Mouse (Mus musculus) neural tube, embryonic 12.5 days (tissue): ENCODE results near the gene Btbd19. TPM values are rescaled to one million over a fixed set of nuclear protein-coding genes. Genes with fewer than 3 reads are reported as not detected.
A peak's percentile ranks its signal among the peaks of the same experiment; 100 is the strongest.

Source experiments
- ATAC-seq: fragments of 200-750 bp; cut with Nextera tagmentation; 2 replicates; pipeline ENCODE4 v1.8.0; 2017; ENCODE audit warnings: low read depth, mild to moderate bottlenecking, moderate TSS enrichment, moderate library complexity; ENCODE audit not compliant: low FRiP score
- H3K27ac ChIP-seq: fragments of 300-500 bp; sonication (generic); 2 replicates; pipeline ENCODE4 v1.5.1; 2016
- H3K27me3 ChIP-seq: fragments of 300-500 bp; sonication (generic); replicated peaks from 2 replicates; pipeline ENCODE4 v1.6.1; 2016; ENCODE audit warnings: mild to moderate bottlenecking
- H3K36me3 ChIP-seq: fragments of 300-500 bp; sonication (generic); 2 replicates; pipeline ENCODE4 v1.6.1; 2016; ENCODE audit warnings: mild to moderate bottlenecking
- H3K4me1 ChIP-seq: fragments of 300-500 bp; sonication (generic); 2 replicates; pipeline ENCODE4 v1.6.1; 2016
- H3K4me2 ChIP-seq: fragments of 300-500 bp; sonication (generic); replicated peaks from 2 replicates; pipeline ENCODE4 v1.6.1; 2016; ENCODE audit warnings: mild to moderate bottlenecking
- H3K4me3 ChIP-seq: fragments of 300-500 bp; sonication (generic); 2 replicates; pipeline ENCODE4 v1.5.1; 2016
- H3K9ac ChIP-seq: fragments of 300-500 bp; sonication (generic); 2 replicates; pipeline ENCODE4 v1.6.1; 2016; ENCODE audit warnings: mild to moderate bottlenecking
- H3K9me3 ChIP-seq: fragments of 300-500 bp; sonication (generic); 2 replicates; pipeline ENCODE4 v1.6.1; 2016; ENCODE audit warnings: mild to moderate bottlenecking
- WGBS: fragments of 180-500 bp; shearing (Covaris S2); methylation state at CpG from one replicate; pipeline ENCODE4 v1.1.7; 2016; 5-methylcytosine and 5-hydroxymethylcytosine counted together
- polyA plus RNA-seq: library from polyadenylated mRNA; unstranded; fragments of >200 nt; fragmentation: Nextera tagmentation; extraction: Ambion mirVana; gene quantifications from 2 replicates; pipeline ENCODE4 v1.2.1, GENCODE M21; 2016

Btbd19 gene
- polyA plus RNA-seq, 1 experiment from 2014 or later, result 4.6 TPM

GRCm38 (mm10) chr4:117133366-117133796, 7.9 kb upstream of the Btbd19 start:
- WGBS, result under 1% methylated on average over 42 of the region's 42 CpGs
- H3K36me3 ChIP-seq, result peaks cover 20% of the 10 kb centered on the region; the same call in 1 of the 2 replicates
- H3K9ac ChIP-seq, result peak overlapping the region; percentile 89
- peaks cover 8% of the 10 kb centered on the region; the same call in 1 of the 2 replicates for H3K27me3 ChIP-seq
- H3K27ac ChIP-seq, result peak overlapping the region; percentile 57
- ATAC-seq, result peak; percentile 46
- H3K4me1 ChIP-seq, result peaks cover 28% of the 10 kb centered on the region
- peak overlapping the region; percentile 80 for H3K4me2 ChIP-seq
- H3K9me3 ChIP-seq, result no peaks in the 10 kb centered on the region
- peak overlapping the region; percentile 89 for H3K4me3 ChIP-seq

- peaks cover 28% of the 10 kb centered on the region for H3K4me1 ChIP-seq
These were observed 7.2 kb upstream of the Btbd19 start for GRCm38 (mm10) chr4:117132794-117133143.

GRCm38 (mm10) chr4:117131890-117132793, 6.6 kb upstream of the Btbd19 start:
- 9% methylated on average over 7 of the region's 7 CpGs for WGBS
- H3K4me2 ChIP-seq, result peak overlapping the region; percentile 80
- peak overlapping the region; percentile 46; the same call in 1 of the 2 replicates for H3K27ac ChIP-seq
- peaks cover 8% of the 10 kb centered on the region; the same call in 1 of the 2 replicates for H3K27me3 ChIP-seq
- ATAC-seq, result peak; percentile 52
- H3K9ac ChIP-seq, result peak overlapping the region; percentile 89
- peak overlapping the region; percentile 89 for H3K4me3 ChIP-seq
- H3K36me3 ChIP-seq, result peaks cover 31% of the 10 kb centered on the region
- H3K4me1 ChIP-seq, result peaks cover 28% of the 10 kb centered on the region
- H3K9me3 ChIP-seq, result no peaks in the 10 kb centered on the region

More at GRCm38 (mm10) chr4:117132794-117133143, 7.2 kb upstream of the Btbd19 start:
- Histone ChIP-seq H3K4me2 (peak overlapping the region; percentile 80), H3K9me3 (no peaks in the 10 kb centered on the region), H3K4me3 (peak overlapping the region; percentile 89), H3K27me3 (peaks cover 8% of the 10 kb centered on the region; the same call in 1 of the 2 replicates), H3K9ac (peak overlapping the region; percentile 89), H3K27ac (no peak overlapping the region), H3K36me3 (peaks cover 25% of the 10 kb centered on the region; the same call in 1 of the 2 replicates)
- no peak for ATAC-seq
- 7% methylated on average over 11 of the region's 11 CpGs for WGBS

GRCm38 (mm10) chr4:117131198-117131597, 5.7 kb upstream of the Btbd19 start:
- H3K9ac ChIP-seq, result peak overlapping the region; percentile 89; the same call in 1 of the 2 replicates
- H3K9me3 ChIP-seq, result no peaks in the 10 kb centered on the region
- peak overlapping the region; percentile 80 for H3K4me2 ChIP-seq
- peak overlapping the region; percentile 89; the same call in 1 of the 2 replicates for H3K4me3 ChIP-seq
- 49% methylated on average over 6 of the region's 6 CpGs for WGBS
- ATAC-seq, result no peak
- H3K36me3 ChIP-seq, result peaks cover 36% of the 10 kb centered on the region
- peaks cover 8% of the 10 kb centered on the region; the same call in 1 of the 2 replicates for H3K27me3 ChIP-seq
- H3K27ac ChIP-seq, result peak overlapping the region; percentile 46; the same call in 1 of the 2 replicates
- H3K4me1 ChIP-seq, result peaks cover 31% of the 10 kb centered on the region

- Histone ChIP-seq H3K27ac (no peak overlapping the region), H3K9me3 (no peaks in the 10 kb centered on the region), H3K4me1 (peaks cover 35% of the 10 kb centered on the region), H3K4me3 (no peak overlapping the region), H3K27me3 (peaks cover 8% of the 10 kb centered on the region; the same call in 1 of the 2 replicates), H3K4me2 (peak overlapping the region; percentile 80), H3K9ac (peak overlapping the region; percentile 6; the same call in 1 of the 2 replicates), H3K36me3 (peaks cover 36% of the 10 kb centered on the region)
- 45% methylated on average over 6 of the region's 6 CpGs for WGBS
- ATAC-seq, result no peak
These were observed 5.3 kb upstream of the Btbd19 start for GRCm38 (mm10) chr4:117130790-117131189.

GRCm38 (mm10) chr4:117127991-117128686, 2.6 kb upstream of the Btbd19 start:
- Histone ChIP-seq H3K27ac (no peak overlapping the region), H3K4me1 (peaks cover 45% of the 10 kb centered on the region)
- ATAC-seq, result no peak

GRCm38 (mm10) chr4:117126675-117127290, 1.3 kb upstream of the Btbd19 start, which contains the start of gene Tctex1d4:
Gene Tctex1d4 (plus strand): TSS chr4:117126794.
- Histone ChIP-seq H3K9me3 (no peaks in the 10 kb centered on the region), H3K4me3 (no peak within 1 kb of the TSS), H3K4me2 (peak within 1 kb of the TSS; percentile 39; the same call in 1 of the 2 replicates), H3K4me1 (peaks cover 37% of the 10 kb centered on the region), H3K27me3 (peaks cover 6% of the 10 kb centered on the region; the same call in 1 of the 2 replicates), H3K36me3 (peaks cover 36% of the 10 kb centered on the region), H3K9ac (peak within 1 kb of the TSS; percentile 41; the same call in 1 of the 2 replicates), H3K27ac (no peak within 1 kb of the TSS)
- 86% methylated on average over 9 of the region's 9 CpGs for WGBS
- ATAC-seq, result no peak

More at GRCm38 (mm10) chr4:117127991-117128686, 2.6 kb upstream of the Btbd19 start:
- no peak overlapping the region for H3K4me2 ChIP-seq
- H3K27me3 ChIP-seq, result peaks cover 8% of the 10 kb centered on the region; the same call in 1 of the 2 replicates
- H3K9me3 ChIP-seq, result no peaks in the 10 kb centered on the region
- WGBS, result 88% methylated on average over 33 of the region's 33 CpGs
- no peak overlapping the region for H3K4me3 ChIP-seq
- no peak overlapping the region for H3K9ac ChIP-seq
- peaks cover 36% of the 10 kb centered on the region for H3K36me3 ChIP-seq

- Histone ChIP-seq H3K9me3 (no peaks in the 10 kb centered on the region), H3K27me3 (no peaks in the 10 kb centered on the region; the same call in 1 of the 2 replicates), H3K4me1 (peaks cover 32% of the 10 kb centered on the region), H3K4me3 (no peak overlapping the region), H3K9ac (0 out of 2 replicates have a peak overlapping the region, but pooled peaks have one; percentile 41), H3K4me2 (peak overlapping the region; percentile 39; the same call in 1 of the 2 replicates), H3K36me3 (peaks cover 36% of the 10 kb centered on the region), H3K27ac (no peak overlapping the region)
- 0 out of 2 replicates have a peak, but pooled peaks have one; percentile 17 for ATAC-seq
- 54% methylated on average over 15 of the region's 15 CpGs for WGBS
These were observed 567 bp upstream of the Btbd19 start for GRCm38 (mm10) chr4:117125910-117126674.

- Histone ChIP-seq H3K9ac (peak overlapping the region; percentile 41), H3K4me2 (peak overlapping the region; percentile 39; the same call in 1 of the 2 replicates), H3K4me3 (no peak overlapping the region), H3K9me3 (no peaks in the 10 kb centered on the region), H3K36me3 (peaks cover 27% of the 10 kb centered on the region), H3K27ac (no peak overlapping the region; the same call in 1 of the 2 replicates), H3K4me1 (peaks cover 23% of the 10 kb centered on the region), H3K27me3 (no peaks in the 10 kb centered on the region)
- 74% methylated on average over 14 of the region's 14 CpGs for WGBS
- ATAC-seq, result no peak
These were observed 792 bp downstream of the Btbd19 start for GRCm38 (mm10) chr4:117124518-117125347.

- Histone ChIP-seq H3K4me3 (no peak overlapping the region), H3K9ac (no peak overlapping the region), H3K36me3 (peaks cover 24% of the 10 kb centered on the region), H3K27ac (no peak overlapping the region), H3K4me2 (no peak overlapping the region), H3K9me3 (no peaks in the 10 kb centered on the region), H3K27me3 (no peaks in the 10 kb centered on the region), H3K4me1 (peaks cover 23% of the 10 kb centered on the region)
- WGBS, result 86% methylated on average over 3 of the region's 3 CpGs
- ATAC-seq, result no peak
These were observed 1.4 kb downstream of the Btbd19 start for GRCm38 (mm10) chr4:117124218-117124517.
